Mouse (Mus musculus): ENCODE measurements around the gene Tgfb1. TPM values are rescaled to one million over a fixed set of nuclear protein-coding genes. Genes with fewer than 3 reads are reported as not detected.

Gene Tgfb1
- polyA plus RNA-seq, 1 experiment from 2014 or later, result 2.8 TPM

DNA sequence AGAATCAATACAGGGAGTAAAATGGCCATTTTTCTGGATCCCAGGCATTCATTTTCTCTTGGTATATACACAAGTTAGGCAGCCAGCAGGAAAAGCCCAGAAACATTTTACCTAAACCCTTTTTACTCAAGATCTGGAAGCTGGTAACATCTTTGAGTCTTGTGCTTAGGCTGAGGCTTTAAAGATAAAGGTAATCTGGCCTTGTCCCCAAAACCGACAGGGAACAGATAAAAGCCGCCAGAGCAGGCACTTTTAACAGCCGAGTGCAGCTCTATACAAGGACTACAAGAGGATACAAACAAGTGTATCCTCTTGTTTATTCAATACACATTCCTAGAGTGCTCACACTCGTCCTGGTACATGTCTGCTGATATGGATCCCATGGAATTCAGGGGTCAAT lies 48.2 kb downstream of the Tgfb1 start:
- Histone ChIP-seq H3K36me3 (ENCODE audit: control insufficient read depth, insufficient read depth, low read length) (peaks cover 49% of the 10 kb centered on the region), H3K9ac (ENCODE audit: low read length) (no peak overlapping the region), H3K4me1 (ENCODE audit: control insufficient read depth, insufficient read depth, low read length) (no peaks in the 10 kb centered on the region), H3K4me2 (ENCODE audit: low read depth, low read length) (no peak overlapping the region), H3K27ac (ENCODE audit: low read length) (no peak overlapping the region), H3K4me3 (replicated peaks; ENCODE audit: low read length) (no peak overlapping the region), H3K9me3 (replicated peaks; ENCODE audit: control insufficient read depth, low read length) (no peaks in the 10 kb centered on the region), H3K27me3 (ENCODE audit: control insufficient read depth, insufficient read depth, low read length) (no peaks in the 10 kb centered on the region)
- WGBS, result 49% methylated on average over 4 of the region's 4 CpGs
- ATAC-seq (ENCODE audit: insufficient read depth, low FRiP score), result no peak

DNA sequence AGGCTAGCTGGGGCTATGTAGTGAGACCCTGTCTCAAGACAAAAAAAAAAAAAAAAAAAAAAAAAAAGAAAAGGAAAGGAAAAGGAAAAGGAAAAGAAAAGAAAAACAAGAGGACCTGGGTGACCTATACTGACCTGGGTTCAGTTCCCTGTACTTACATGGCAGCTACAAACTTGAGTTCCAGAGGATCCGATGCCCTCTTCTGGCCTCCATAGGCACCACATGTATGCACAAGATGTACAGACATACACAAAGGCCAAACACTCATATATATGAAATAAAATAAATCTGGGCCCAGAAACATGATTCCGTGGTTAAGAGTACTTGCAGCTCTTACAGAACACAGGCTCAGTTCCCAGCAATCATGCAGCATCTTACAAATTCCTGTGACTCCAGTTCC lies 50.1 kb downstream of the Tgfb1 start:
- Histone ChIP-seq H3K4me1 (ENCODE audit: control insufficient read depth, insufficient read depth, low read length) (no peaks in the 10 kb centered on the region), H3K27me3 (ENCODE audit: control insufficient read depth, insufficient read depth, low read length) (no peaks in the 10 kb centered on the region), H3K27ac (ENCODE audit: low read length) (no peak overlapping the region), H3K4me2 (ENCODE audit: low read depth, low read length) (no peak overlapping the region), H3K36me3 (ENCODE audit: control insufficient read depth, insufficient read depth, low read length) (peaks cover 58% of the 10 kb centered on the region), H3K9ac (ENCODE audit: low read length) (no peak overlapping the region), H3K9me3 (replicated peaks; ENCODE audit: control insufficient read depth, low read length) (no peaks in the 10 kb centered on the region), H3K4me3 (replicated peaks; ENCODE audit: low read length) (no peak overlapping the region)
- ATAC-seq (ENCODE audit: insufficient read depth, low FRiP score), result no peak
- WGBS, result 97% methylated on average over 2 of the region's 2 CpGs

DNA sequence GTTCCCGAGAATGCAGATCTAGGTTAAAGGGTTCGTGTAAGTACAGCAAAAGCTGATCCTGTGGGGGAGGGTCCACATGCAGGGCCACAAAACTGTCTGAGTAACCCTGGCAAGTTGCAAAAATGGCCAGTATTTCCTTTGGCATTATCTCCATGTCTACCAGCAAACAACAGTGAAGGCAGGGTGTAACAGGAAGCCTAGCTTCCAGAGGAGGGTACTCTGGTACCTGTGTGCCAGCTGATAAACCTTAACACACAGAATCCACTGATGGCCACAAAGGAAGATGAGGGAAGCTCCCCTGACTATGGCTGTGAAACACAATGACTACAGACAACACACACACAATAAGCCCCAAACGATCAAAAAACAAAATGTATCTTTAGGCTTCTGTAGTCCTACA lies 51.5 kb downstream of the Tgfb1 start:
- ATAC-seq (ENCODE audit: insufficient read depth, low FRiP score), result no peak
- Histone ChIP-seq H3K27ac (ENCODE audit: low read length) (no peak overlapping the region), H3K27me3 (ENCODE audit: control insufficient read depth, insufficient read depth, low read length) (no peaks in the 10 kb centered on the region), H3K9ac (ENCODE audit: low read length) (no peak overlapping the region), H3K4me3 (replicated peaks; ENCODE audit: low read length) (no peak overlapping the region), H3K4me1 (ENCODE audit: control insufficient read depth, insufficient read depth, low read length) (no peaks in the 10 kb centered on the region), H3K36me3 (ENCODE audit: control insufficient read depth, insufficient read depth, low read length) (peaks cover 58% of the 10 kb centered on the region), H3K4me2 (ENCODE audit: low read depth, low read length) (no peak overlapping the region), H3K9me3 (replicated peaks; ENCODE audit: control insufficient read depth, low read length) (no peaks in the 10 kb centered on the region)
- 84% methylated on average over 3 of the region's 3 CpGs for WGBS

DNA sequence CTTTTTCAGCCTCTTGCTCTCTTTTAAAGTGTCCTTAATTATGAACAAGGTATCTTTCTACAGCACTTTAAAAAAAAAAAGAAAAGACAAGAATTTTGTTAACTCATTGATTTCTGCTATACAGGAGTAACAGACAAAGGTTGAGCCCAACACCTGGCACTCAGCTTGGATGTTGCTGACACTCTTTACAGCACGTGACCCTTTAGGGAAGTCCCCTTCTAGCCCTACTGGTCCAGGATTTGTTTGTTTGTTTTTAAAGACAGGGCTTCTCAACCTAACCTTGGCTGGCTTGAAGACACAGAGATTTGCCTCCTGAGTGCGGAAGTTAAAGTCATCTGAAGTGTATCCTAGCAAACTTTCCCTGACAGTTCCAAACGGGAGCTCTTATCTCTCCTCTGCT lies 60.0 kb downstream of the Tgfb1 start:
- Histone ChIP-seq H3K9me3 (replicated peaks; ENCODE audit: control insufficient read depth, low read length) (no peaks in the 10 kb centered on the region), H3K27me3 (ENCODE audit: control insufficient read depth, insufficient read depth, low read length) (no peaks in the 10 kb centered on the region), H3K4me1 (ENCODE audit: control insufficient read depth, insufficient read depth, low read length) (0 out of 2 replicates have a peak, but pooled peaks cover 1% of the 10 kb centered on the region), H3K4me3 (replicated peaks; ENCODE audit: low read length) (no peak overlapping the region), H3K4me2 (ENCODE audit: low read depth, low read length) (no peak overlapping the region), H3K27ac (ENCODE audit: low read length) (no peak overlapping the region), H3K9ac (ENCODE audit: low read length) (no peak overlapping the region), H3K36me3 (ENCODE audit: control insufficient read depth, insufficient read depth, low read length) (peaks cover 47% of the 10 kb centered on the region)
- no peak for ATAC-seq (ENCODE audit: insufficient read depth, low FRiP score)
- WGBS, result 62% methylated on average over 3 of the region's 3 CpGs

DNA sequence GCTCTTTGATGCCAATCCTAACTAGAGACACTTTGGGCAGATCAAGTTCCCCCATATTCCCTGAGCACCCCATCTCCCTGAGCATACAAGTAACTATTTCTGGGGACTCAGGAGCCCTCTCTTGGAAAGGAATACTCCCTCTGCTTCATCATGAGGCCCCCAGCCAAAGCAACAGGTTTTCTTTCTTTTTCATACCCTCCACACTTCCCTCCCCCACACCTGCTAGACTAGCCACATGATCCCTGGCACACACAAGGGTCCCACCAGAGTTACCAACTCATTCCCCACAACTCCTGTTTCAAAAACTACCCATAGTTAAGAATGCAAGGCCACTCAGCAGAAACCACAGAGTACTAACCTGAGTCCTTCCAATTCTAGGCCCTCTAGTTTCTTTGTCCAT lies 66.3 kb downstream of the Tgfb1 start:
- no peak for ATAC-seq (ENCODE audit: insufficient read depth, low FRiP score)
- Histone ChIP-seq H3K27me3 (ENCODE audit: control insufficient read depth, insufficient read depth, low read length) (no peaks in the 10 kb centered on the region), H3K4me3 (replicated peaks; ENCODE audit: low read length) (peak overlapping the region; percentile 94), H3K9ac (ENCODE audit: low read length) (peak overlapping the region; percentile 98), H3K4me2 (ENCODE audit: low read depth, low read length) (peak overlapping the region; percentile 93), H3K36me3 (ENCODE audit: control insufficient read depth, insufficient read depth, low read length) (peaks cover 14% of the 10 kb centered on the region; the same call in 1 of the 2 replicates), H3K27ac (ENCODE audit: low read length) (no peak overlapping the region), H3K9me3 (replicated peaks; ENCODE audit: control insufficient read depth, low read length) (no peaks in the 10 kb centered on the region), H3K4me1 (ENCODE audit: control insufficient read depth, insufficient read depth, low read length) (peaks cover 16% of the 10 kb centered on the region)

DNA sequence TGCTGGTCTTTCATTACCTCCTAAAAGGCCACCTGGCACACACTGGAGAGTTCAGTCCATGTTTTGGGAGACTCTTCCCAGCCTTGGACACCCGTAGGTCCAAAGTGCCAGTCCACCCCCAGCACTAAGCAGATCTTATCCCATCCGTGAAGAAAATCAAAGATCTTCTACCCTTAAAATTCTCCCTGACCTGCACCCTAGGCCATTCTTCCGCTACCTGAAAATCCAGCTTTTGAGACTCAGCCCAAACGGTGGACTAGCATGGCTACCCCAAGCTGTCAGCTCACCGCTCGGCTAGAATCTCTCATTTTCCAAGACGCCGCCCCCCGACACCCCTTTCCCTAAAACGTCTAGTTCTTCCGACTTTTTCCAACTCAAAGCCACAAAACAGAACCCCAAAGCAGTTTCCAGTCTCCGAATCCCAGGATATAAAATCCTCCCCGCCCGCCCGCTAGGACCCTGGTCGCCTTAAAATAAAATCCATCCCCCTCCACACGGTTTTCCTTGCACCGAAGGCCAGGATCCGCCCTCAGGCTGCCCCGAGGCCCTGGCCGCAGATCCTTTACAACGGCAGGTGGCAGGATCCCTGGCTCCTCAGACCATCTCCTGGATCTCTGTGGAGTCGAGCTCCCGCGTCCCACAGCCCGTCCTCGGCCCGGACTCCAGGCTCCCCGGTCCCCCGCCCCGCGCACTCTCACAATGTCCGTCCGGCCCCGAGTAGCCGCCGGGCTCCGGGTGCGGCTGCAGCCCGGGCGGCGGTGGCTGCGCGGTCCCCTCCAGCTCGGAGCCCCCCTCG lies 67.0 kb downstream of the Tgfb1 start:
- Histone ChIP-seq H3K4me1 (ENCODE audit: control insufficient read depth, insufficient read depth, low read length) (peaks cover 16% of the 10 kb centered on the region), H3K27me3 (ENCODE audit: control insufficient read depth, insufficient read depth, low read length) (no peaks in the 10 kb centered on the region), H3K36me3 (ENCODE audit: control insufficient read depth, insufficient read depth, low read length) (peaks cover 11% of the 10 kb centered on the region; the same call in 1 of the 2 replicates), H3K9ac (ENCODE audit: low read length) (peak overlapping the region; percentile 98), H3K4me3 (replicated peaks; ENCODE audit: low read length) (peak overlapping the region; percentile 94), H3K9me3 (replicated peaks; ENCODE audit: control insufficient read depth, low read length) (no peaks in the 10 kb centered on the region), H3K4me2 (ENCODE audit: low read depth, low read length) (peak overlapping the region; percentile 93), H3K27ac (ENCODE audit: low read length) (peak overlapping the region; percentile 99)
- no peak for ATAC-seq (ENCODE audit: insufficient read depth, low FRiP score)
- WGBS, result 1% methylated on average over 46 of the region's 46 CpGs

DNA sequence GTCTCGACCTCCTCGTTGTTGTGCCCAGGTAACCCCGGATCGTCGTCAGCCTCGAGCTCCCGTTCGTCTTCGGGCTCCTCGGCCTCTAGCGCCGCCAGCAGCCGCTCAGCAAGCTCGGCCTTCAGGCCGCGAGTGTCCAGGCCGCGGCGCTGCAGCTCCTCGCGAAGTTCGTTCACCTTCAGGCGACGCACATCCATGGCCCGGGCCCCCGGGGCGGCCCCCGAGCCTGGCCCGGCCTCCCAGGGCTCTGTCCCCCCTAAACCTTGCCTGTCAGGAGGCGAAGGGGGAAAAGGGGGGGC lies 67.6 kb downstream of the Tgfb1 start:
- no peak for ATAC-seq (ENCODE audit: insufficient read depth, low FRiP score)
- Histone ChIP-seq H3K4me3 (replicated peaks; ENCODE audit: low read length) (peak overlapping the region; percentile 94), H3K9me3 (replicated peaks; ENCODE audit: control insufficient read depth, low read length) (no peaks in the 10 kb centered on the region), H3K9ac (ENCODE audit: low read length) (peak overlapping the region; percentile 98), H3K27ac (ENCODE audit: low read length) (peak overlapping the region; percentile 99), H3K36me3 (ENCODE audit: control insufficient read depth, insufficient read depth, low read length) (0 out of 2 replicates have a peak, but pooled peaks cover 6% of the 10 kb centered on the region), H3K4me2 (ENCODE audit: low read depth, low read length) (peak overlapping the region; percentile 93), H3K27me3 (ENCODE audit: control insufficient read depth, insufficient read depth, low read length) (no peaks in the 10 kb centered on the region), H3K4me1 (ENCODE audit: control insufficient read depth, insufficient read depth, low read length) (peaks cover 16% of the 10 kb centered on the region)
- under 1% methylated on average over 30 of the region's 30 CpGs for WGBS

Other genes starting within 250 kb of the Tgfb1 start
- 98.3 and 139 TPM in 2 replicates for gene Ceacam1, start 209.4 kb upstream of the Tgfb1 start, polyA plus RNA-seq (2015; fragmentation: Nextera tagmentation; extraction: Ambion mirVana)
- gene Ceacam2, start 147.1 kb upstream of the Tgfb1 start, polyA plus RNA-seq (2015; fragmentation: Nextera tagmentation; extraction: Ambion mirVana), result 0.14 TPM in 1 of 2 replicates, not detected in the other
- gene Erich4, start 71.1 kb upstream of the Tgfb1 start, polyA plus RNA-seq (2015; fragmentation: Nextera tagmentation; extraction: Ambion mirVana), result 2.9 and 4.2 TPM in 2 replicates
- gene Dmac2, start 67.6 kb upstream of the Tgfb1 start, polyA plus RNA-seq (2015; fragmentation: Nextera tagmentation; extraction: Ambion mirVana), result 36.4 and 36.8 TPM in 2 replicates
- gene B3gnt8, start 60.3 kb upstream of the Tgfb1 start, polyA plus RNA-seq (2015; fragmentation: Nextera tagmentation; extraction: Ambion mirVana), result 12.2 and 13.6 TPM in 2 replicates
- 54.1 and 54.4 TPM in 2 replicates for gene Bckdha, start 28.0 kb upstream of the Tgfb1 start, polyA plus RNA-seq (2015; fragmentation: Nextera tagmentation; extraction: Ambion mirVana)
- gene Exosc5, start 27.8 kb upstream of the Tgfb1 start, polyA plus RNA-seq (2015; fragmentation: Nextera tagmentation; extraction: Ambion mirVana), result 70.0 and 73.0 TPM in 2 replicates
- 3.4 and 3.5 TPM in 2 replicates for gene Tmem91, start 11.8 kb upstream of the Tgfb1 start, polyA plus RNA-seq (2015; fragmentation: Nextera tagmentation; extraction: Ambion mirVana)
- 21.9 and 24.4 TPM in 2 replicates for gene B9d2, start 6.2 kb upstream of the Tgfb1 start, polyA plus RNA-seq (2015; fragmentation: Nextera tagmentation; extraction: Ambion mirVana)
- 19.6 and 22.5 TPM in 2 replicates for gene Ccdc97, start 32.1 kb downstream of the Tgfb1 start, polyA plus RNA-seq (2015; fragmentation: Nextera tagmentation; extraction: Ambion mirVana)
- 35.4 and 39.6 TPM in 2 replicates for gene Hnrnpul1, start 67.8 kb downstream of the Tgfb1 start, polyA plus RNA-seq (2015; fragmentation: Nextera tagmentation; extraction: Ambion mirVana)
- gene Axl, start 101.7 kb downstream of the Tgfb1 start, polyA plus RNA-seq (2015; fragmentation: Nextera tagmentation; extraction: Ambion mirVana), result 80.8 and 85.1 TPM in 2 replicates
- gene Cyp2s1, start 129.9 kb downstream of the Tgfb1 start, polyA plus RNA-seq (2015; fragmentation: Nextera tagmentation; extraction: Ambion mirVana), result 53.1 and 74.9 TPM in 2 replicates
- 0.19 and 0.35 TPM in 2 replicates for gene Cyp2b10, start 210.6 kb downstream of the Tgfb1 start, polyA plus RNA-seq (2015; fragmentation: Nextera tagmentation; extraction: Ambion mirVana)